Mouse (Mus musculus) heart, embryonic 11.5 days (tissue): ENCODE measurements around the gene Zp3. TPM values are rescaled to one million over a fixed set of nuclear protein-coding genes. Genes with fewer than 3 reads are reported as not detected.

Experiments used
- ATAC-seq: fragments of 200-750 bp; cut with Nextera tagmentation; replicated peaks from 2 replicates; pipeline ENCODE4 v1.8.0; 2017; ENCODE audit warnings: moderate library complexity; ENCODE audit not compliant: insufficient number of reproducible peaks, low FRiP score, low TSS enrichment
- H3K27ac ChIP-seq: fragments of 300-500 bp; sonication (generic); 2 replicates; pipeline ENCODE4 v1.5.1; 2014; ENCODE audit warnings: mild to moderate bottlenecking, low read depth, low read length
- H3K27me3 ChIP-seq: fragments of 300-500 bp; sonication (generic); 2 replicates; pipeline ENCODE4 v1.6.1; 2014; ENCODE audit warnings: mild to moderate bottlenecking, low read length, mixed read lengths; ENCODE audit not compliant: control insufficient read depth, insufficient read depth
- H3K36me3 ChIP-seq: fragments of 300-500 bp; sonication (generic); 2 replicates; pipeline ENCODE4 v1.6.1; 2014; ENCODE audit warnings: mild to moderate bottlenecking, low read length, moderate library complexity, mixed read lengths; ENCODE audit not compliant: control insufficient read depth, insufficient read depth
- H3K4me1 ChIP-seq: fragments of 300-500 bp; sonication (generic); 2 replicates; pipeline ENCODE4 v1.6.1; 2014; ENCODE audit warnings: low read length; ENCODE audit not compliant: control insufficient read depth, insufficient read depth
- H3K4me2 ChIP-seq: fragments of 300-500 bp; sonication (generic); 2 replicates; pipeline ENCODE4 v1.6.1; 2014; ENCODE audit warnings: mild to moderate bottlenecking, moderate library complexity
- H3K4me3 ChIP-seq: fragments of 300-500 bp; sonication (generic); 2 replicates; pipeline ENCODE4 v1.5.1; 2014; ENCODE audit warnings: low read depth, low read length
- H3K9ac ChIP-seq: fragments of 300-500 bp; sonication (generic); 2 replicates; pipeline ENCODE4 v1.6.1; 2014; ENCODE audit warnings: mild to moderate bottlenecking, low read depth, low read length, moderate library complexity
- H3K9me3 ChIP-seq: fragments of 300-500 bp; sonication (generic); replicated peaks from 2 replicates; pipeline ENCODE4 v1.6.1; 2016; ENCODE audit warnings: low read length; ENCODE audit not compliant: control insufficient read depth
- WGBS: fragments of 180-500 bp; shearing (Covaris S2); extraction: QIAGEN DNeasy Blood & Tissue Kit; methylation state at CpG from one replicate; pipeline ENCODE4 v1.1.7; 2014; ENCODE audit not compliant: insufficient replicate concordance; 5-methylcytosine and 5-hydroxymethylcytosine counted together
- polyA plus RNA-seq: library from polyadenylated mRNA; unstranded; fragments of >200 nt; fragmentation: Nextera tagmentation; extraction: Ambion mirVana; gene quantifications from 2 replicates; pipeline ENCODE4 v1.2.1, GENCODE M21; 2014

Gene Zp3
- polyA plus RNA-seq, 1 experiment from 2014 or later = 0.16 TPM

- peaks cover 11% of the 10 kb centered on the region; the same call in 1 of the 2 replicates for H3K4me1 ChIP-seq
- H3K9me3 ChIP-seq = no peaks in the 10 kb centered on the region
- no peak overlapping the region for H3K27ac ChIP-seq
- H3K4me3 ChIP-seq = no peak overlapping the region
- H3K4me2 ChIP-seq = no peak overlapping the region
- 49% methylated on average over 9 of the region's 9 CpGs for WGBS
- 0 out of 2 replicates have a peak, but pooled peaks cover 5% of the 10 kb centered on the region for H3K27me3 ChIP-seq
- ATAC-seq = no peak
- no peaks in the 10 kb centered on the region for H3K36me3 ChIP-seq
- H3K9ac ChIP-seq = no peak overlapping the region
Measured at GRCm38 (mm10) chr5:135966866-135967265, 13.0 kb upstream of the Zp3 start.

GRCm38 (mm10) chr5:135968781-135969180 lies 11.1 kb upstream of the Zp3 start:
- Histone ChIP-seq H3K4me1 (peaks cover 5% of the 10 kb centered on the region; the same call in 1 of the 2 replicates), H3K27me3 (0 out of 2 replicates have a peak, but pooled peaks cover 5% of the 10 kb centered on the region), H3K4me2 (no peak overlapping the region), H3K4me3 (no peak overlapping the region), H3K9me3 (no peaks in the 10 kb centered on the region), H3K27ac (no peak overlapping the region), H3K9ac (no peak overlapping the region), H3K36me3 (no peaks in the 10 kb centered on the region)
- 58% methylated on average over 1 of the region's 1 CpGs for WGBS
- ATAC-seq = no peak

GRCm38 (mm10) chr5:135970247-135970646 lies 9.7 kb upstream of the Zp3 start:
- no peak overlapping the region for H3K4me3 ChIP-seq
- no peak overlapping the region for H3K9ac ChIP-seq
- H3K36me3 ChIP-seq = no peaks in the 10 kb centered on the region
- WGBS = 77% methylated on average over 6 of the region's 6 CpGs
- no peaks in the 10 kb centered on the region for H3K9me3 ChIP-seq
- H3K27ac ChIP-seq = no peak overlapping the region
- H3K4me1 ChIP-seq = peaks cover 5% of the 10 kb centered on the region; the same call in 1 of the 2 replicates
- H3K27me3 ChIP-seq = 0 out of 2 replicates have a peak, but pooled peaks cover 5% of the 10 kb centered on the region
- ATAC-seq = no peak
- H3K4me2 ChIP-seq = no peak overlapping the region

- Histone ChIP-seq H3K36me3 (no peaks in the 10 kb centered on the region), H3K4me1 (no peaks in the 10 kb centered on the region), H3K27ac (no peak overlapping the region), H3K4me2 (no peak overlapping the region), H3K9me3 (no peaks in the 10 kb centered on the region), H3K9ac (no peak overlapping the region), H3K4me3 (no peak overlapping the region), H3K27me3 (no peaks in the 10 kb centered on the region)
- ATAC-seq = no peak
- 80% methylated on average over 7 of the region's 7 CpGs for WGBS
Measured at GRCm38 (mm10) chr5:135971876-135972275, 8.0 kb upstream of the Zp3 start.

- no peak within 1 kb of the TSS for H3K4me3 ChIP-seq
- H3K9me3 ChIP-seq = no peaks in the 10 kb centered on the region
- H3K27ac ChIP-seq = no peak within 1 kb of the TSS
- ATAC-seq = no peak
- no peaks in the 10 kb centered on the region for H3K27me3 ChIP-seq
- H3K36me3 ChIP-seq = no peaks in the 10 kb centered on the region
- no peaks in the 10 kb centered on the region for H3K4me1 ChIP-seq
- H3K9ac ChIP-seq = no peak within 1 kb of the TSS
- H3K4me2 ChIP-seq = no peak within 1 kb of the TSS
- 17% methylated on average over 9 of the region's 9 CpGs for WGBS
Measured at GRCm38 (mm10) chr5:135974365-135974764, 5.5 kb upstream of the Zp3 start, which contains the start of gene Ssc4d. TSS of gene Ssc4d (minus strand) at chr5:135974531.

GRCm38 (mm10) chr5:135975893-135976668 lies 3.8 kb upstream of the Zp3 start:
- Histone ChIP-seq H3K4me3 (no peak overlapping the region), H3K4me1 (no peaks in the 10 kb centered on the region), H3K27ac (no peak overlapping the region), H3K4me2 (no peak overlapping the region), H3K27me3 (no peaks in the 10 kb centered on the region), H3K36me3 (no peaks in the 10 kb centered on the region), H3K9ac (no peak overlapping the region), H3K9me3 (no peaks in the 10 kb centered on the region)
- ATAC-seq = no peak
- 90% methylated on average over 8 of the region's 8 CpGs for WGBS

- 80% methylated on average over 5 of the region's 5 CpGs for WGBS
- Histone ChIP-seq H3K36me3 (no peaks in the 10 kb centered on the region), H3K4me1 (no peaks in the 10 kb centered on the region), H3K9ac (no peak overlapping the region), H3K4me2 (no peak overlapping the region), H3K4me3 (no peak overlapping the region), H3K27ac (no peak overlapping the region), H3K27me3 (no peaks in the 10 kb centered on the region), H3K9me3 (no peaks in the 10 kb centered on the region)
- ATAC-seq = no peak
Measured at GRCm38 (mm10) chr5:135979381-135979780, 518 bp upstream of the Zp3 start.

- ATAC-seq = no peak
- Histone ChIP-seq H3K4me2 (no peak overlapping the region), H3K9me3 (no peaks in the 10 kb centered on the region), H3K4me1 (no peaks in the 10 kb centered on the region), H3K9ac (no peak overlapping the region), H3K27ac (no peak overlapping the region), H3K36me3 (no peaks in the 10 kb centered on the region), H3K27me3 (no peaks in the 10 kb centered on the region), H3K4me3 (no peak overlapping the region)
- 37% methylated on average over 6 of the region's 6 CpGs for WGBS
Measured at GRCm38 (mm10) chr5:135982398-135982797, 2.5 kb downstream of the Zp3 start.

GRCm38 (mm10) chr5:135984546-135985044 lies 4.7 kb downstream of the Zp3 start:
- Histone ChIP-seq H3K27me3 (no peaks in the 10 kb centered on the region), H3K4me2 (no peak overlapping the region), H3K9ac (no peak overlapping the region), H3K36me3 (no peaks in the 10 kb centered on the region), H3K27ac (no peak overlapping the region), H3K4me1 (no peaks in the 10 kb centered on the region), H3K4me3 (no peak overlapping the region), H3K9me3 (no peaks in the 10 kb centered on the region)
- no peak for ATAC-seq
- 61% methylated on average over 6 of the region's 6 CpGs for WGBS
